In the genomic region with DNA sequence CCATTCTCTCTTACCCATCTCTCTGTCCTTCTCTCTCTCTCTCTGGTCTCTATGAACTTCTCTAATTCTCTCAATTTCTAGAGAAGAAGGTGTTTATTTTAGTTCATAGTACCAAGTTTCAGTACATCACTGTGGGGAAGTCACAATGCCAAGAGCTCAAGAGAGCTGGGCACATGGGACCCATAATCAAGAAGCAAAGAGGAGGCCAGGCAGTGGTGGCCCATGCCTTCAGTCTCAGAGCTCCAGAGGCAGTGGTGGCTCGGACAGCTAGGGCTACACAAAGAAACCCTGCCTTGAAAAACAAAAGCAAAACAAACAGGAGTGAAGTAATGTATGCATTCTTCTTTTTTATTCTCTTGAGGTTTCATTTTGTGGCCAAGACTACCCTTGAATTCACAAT, we compare ENCODE assay signal across 50 mouse cellular contexts. TPM values are rescaled to one million over a fixed set of nuclear protein-coding genes. Genes with fewer than 3 reads are reported as not detected.
"Had no signal": no experiment of that assay in that cellular context is flagged by ENCODE, and none has a peak within 500 bp of the region (broad histone marks: within the 10 kb centered on the region; RNA-seq: fewer than 3 reads in every experiment).

No protein-coding gene starts in this region.

- H3K36me3 ChIP-seq: heart, embryonic 12.5 days; heart, embryonic 13.5 days; heart, embryonic 15.5 days; hindbrain, embryonic 10.5 days; hindbrain, embryonic 12.5 days; hindbrain, embryonic 13.5 days; hindbrain, embryonic 15.5 days; intestine, embryonic 15.5 days; kidney, embryonic 15.5 days had no signal

- H3K27me3 ChIP-seq: heart, embryonic 12.5 days; heart, embryonic 13.5 days; heart, embryonic 15.5 days; hindbrain, embryonic 12.5 days; hindbrain, embryonic 13.5 days; hindbrain, embryonic 15.5 days; intestine, embryonic 15.5 days; kidney, embryonic 15.5 days had no signal

- H3K4me1 ChIP-seq: heart, embryonic 12.5 days; heart, embryonic 13.5 days; heart, embryonic 15.5 days; hindbrain, embryonic 10.5 days; hindbrain, embryonic 12.5 days; hindbrain, embryonic 13.5 days; hindbrain, embryonic 15.5 days had no signal

- H3K4me2 ChIP-seq: heart, embryonic 11.5 days; heart, embryonic 12.5 days; heart, embryonic 13.5 days; heart, embryonic 15.5 days; hindbrain, embryonic 12.5 days; hindbrain, embryonic 13.5 days; hindbrain, embryonic 14.5 days; hindbrain, embryonic 15.5 days; intestine, embryonic 15.5 days; kidney, embryonic 15.5 days had no signal

- H3K9ac ChIP-seq: heart, embryonic 12.5 days; heart, embryonic 13.5 days; heart, embryonic 15.5 days; hindbrain, embryonic 12.5 days; hindbrain, embryonic 13.5 days; hindbrain, embryonic 14.5 days; hindbrain, embryonic 15.5 days; intestine, embryonic 15.5 days; kidney, embryonic 15.5 days had no signal

- H3K4me3 ChIP-seq: heart, embryonic 12.5 days; heart, embryonic 13.5 days; heart, embryonic 15.5 days; hindbrain, embryonic 10.5 days; hindbrain, embryonic 12.5 days; hindbrain, embryonic 13.5 days; hindbrain, embryonic 15.5 days; intestine, embryonic 15.5 days; kidney, embryonic 15.5 days; layer of hippocampus, adult 2 months; left cerebral cortex, adult 2 months had no signal

- H3K27ac ChIP-seq: heart, embryonic 13.5 days; heart, embryonic 15.5 days; hindbrain, embryonic 10.5 days; hindbrain, embryonic 12.5 days; hindbrain, embryonic 13.5 days; hindbrain, embryonic 14.5 days; hindbrain, embryonic 15.5 days; hindbrain, postnatal 0 days; intestine, embryonic 15.5 days; kidney, postnatal 0 days; layer of hippocampus, adult 2 months; left cerebral cortex, adult 2 months had no signal

- H3K9me3 ChIP-seq: heart, embryonic 13.5 days; heart, embryonic 15.5 days; hindbrain, embryonic 13.5 days; hindbrain, embryonic 15.5 days; intestine, embryonic 15.5 days; kidney, embryonic 15.5 days had no signal

- DNase-seq: heart, postnatal 10 days; heart, postnatal 14 days; heart, postnatal 36 days; heart, postnatal 4 days; kidney, adult 11 months; kidney, adult 18-20 months; kidney, adult 2 months; kidney, adult 8-10 months; kidney, adult 9 months; kidney, postnatal 10 days; kidney, postnatal 14 days; kidney, postnatal 25 days; kidney, postnatal 36 days; kidney, postnatal 4 days; layer of hippocampus, adult 9-11 months; layer of hippocampus, postnatal 36 days had no signal

- ATAC-seq: hindbrain, embryonic 16.5 days; hindbrain, postnatal 0 days; inflammation-experienced regulatory T-cells, adult 6 months; intestine, embryonic 15.5 days; intestine, embryonic 16.5 days; intestine, postnatal 0 days had no signal

RNA-seq across cellular contexts. Expression of a gene that starts 8.8 kb away (rescaled TPM):
- total RNA-seq: heart, postnatal 14 days; heart, postnatal 4 days; hematopoietic stem cell, adult 5-6 weeks; layer of hippocampus, adult 18-20 months; layer of hippocampus, adult 2 months; layer of hippocampus, adult 8-10 months; layer of hippocampus, postnatal 10 days; layer of hippocampus, postnatal 14 days; layer of hippocampus, postnatal 25 days; layer of hippocampus, postnatal 36 days; left cerebral cortex, adult 18-20 months; left cerebral cortex, adult 2 months had no signal
- polyA plus RNA-seq: heart, embryonic 11.5 days; heart, embryonic 12.5 days; heart, embryonic 13.5 days; heart, embryonic 14.5 days; heart, postnatal 0 days; hindbrain, embryonic 11.5 days; hindbrain, embryonic 12.5 days; hindbrain, embryonic 13.5 days; hindbrain, embryonic 14.5 days; hindbrain, embryonic 15.5 days; hindbrain, embryonic 16.5 days; inflammation-experienced regulatory T-cells, adult 6 months; intestine, embryonic 14.5 days; intestine, embryonic 15.5 days; intestine, embryonic 16.5 days; kidney, embryonic 14.5 days; kidney, embryonic 15.5 days; kidney, embryonic 16.5 days; kidney, postnatal 0 days; large intestine, adult 2 months had no signal

RNA-seq across cellular contexts. Expression of a gene that starts 8.9 kb away (rescaled TPM):
- polyA plus RNA-seq: heart, embryonic 11.5 days; inflammation-experienced regulatory T-cells, adult 6 months; kidney, embryonic 14.5 days had no signal

RNA-seq across cellular contexts. Expression of a gene that starts 31.4 kb away (rescaled TPM):
- total RNA-seq: heart, postnatal 14 days; heart, postnatal 25 days; heart, postnatal 36 days; hematopoietic stem cell, adult 5-6 weeks had no signal
- polyA plus RNA-seq: heart, embryonic 12.5 days had no signal
